Mouse (Mus musculus) left cerebral cortex, postnatal 4 days (tissue): Measurements from ENCODE around the gene Zfhx3. TPM values are rescaled to one million over a fixed set of nuclear protein-coding genes. Genes with fewer than 3 reads are reported as not detected.
"Not testable (repeated sequence)": the region's sequence is repeated elsewhere in the genome, so short reads cannot be mapped to it uniquely, and the experiment has no call there.

Experiments used
- DNase-seq: peaks from one replicate; pipeline ENCODE4 v3.0.0-alpha.2; 2022
- intact Hi-C: fragments of 180-260 bp; cut with DNase I; formaldehyde crosslinking; loops from one replicate; pipeline ENCODE4 v1.15.1; 2025
- total RNA-seq, 2 experiments: library from RNA; stranded (reverse); gene quantifications; 2 replicates each; pipeline ENCODE4 v1.2.3; 2021

The Zfhx3 gene
- 1 to 10 TPM; 5.0 to 5.7 TPM for total RNA-seq

DNA sequence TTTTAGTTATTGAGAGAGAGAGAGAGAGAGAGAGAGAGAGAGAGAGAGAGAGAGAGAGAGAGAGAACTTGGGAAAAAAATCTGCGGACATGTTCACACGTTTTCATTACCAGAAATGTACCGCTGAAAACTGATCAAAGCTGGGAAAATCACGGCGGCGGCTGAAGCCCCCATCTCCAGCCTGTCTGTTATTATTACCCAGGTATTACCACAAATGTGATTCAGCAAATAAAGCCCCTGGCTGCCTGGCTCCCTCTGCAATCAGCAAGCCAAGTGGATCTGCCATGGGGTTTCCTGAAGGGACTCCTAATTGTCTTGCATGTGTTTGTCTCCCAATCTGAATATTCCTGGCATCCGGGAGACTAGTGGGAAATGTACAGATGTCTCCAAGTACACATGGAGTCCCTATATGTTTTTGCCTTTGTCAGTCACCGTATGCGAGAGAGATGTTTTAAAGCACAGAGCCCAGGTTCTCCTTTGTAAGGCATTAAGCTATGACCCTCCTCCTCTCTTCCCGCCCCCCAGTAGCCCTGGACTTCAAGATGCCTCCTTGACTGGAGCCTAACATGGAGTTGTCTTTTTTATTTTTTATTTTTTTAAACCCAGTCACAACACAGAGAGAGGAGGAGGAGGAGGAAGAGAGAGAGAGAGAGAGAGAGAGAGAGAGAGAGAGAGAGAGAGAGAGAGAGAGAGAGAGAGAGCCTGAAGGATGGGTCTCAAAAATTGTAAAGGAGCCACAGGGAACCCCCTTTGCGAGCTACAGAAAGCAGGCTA, at the start of gene Zfhx3:
TSS of gene Zfhx3 (plus strand) at position 723 of the 773 bp plus-strand sequence.
- DNase-seq, result no peak
- intact Hi-C loops, result loop anchor here (10.0 kb wide), 1 partner anchor 763 kb away; no protein-coding TSS in a partner anchor

- DNase-seq, result no peak
- intact Hi-C loops, result no loop called here
Measured at GRCm38 (mm10) chr8:107918984-107919383, 23.5 kb upstream of the Zfhx3 start.

DNA sequence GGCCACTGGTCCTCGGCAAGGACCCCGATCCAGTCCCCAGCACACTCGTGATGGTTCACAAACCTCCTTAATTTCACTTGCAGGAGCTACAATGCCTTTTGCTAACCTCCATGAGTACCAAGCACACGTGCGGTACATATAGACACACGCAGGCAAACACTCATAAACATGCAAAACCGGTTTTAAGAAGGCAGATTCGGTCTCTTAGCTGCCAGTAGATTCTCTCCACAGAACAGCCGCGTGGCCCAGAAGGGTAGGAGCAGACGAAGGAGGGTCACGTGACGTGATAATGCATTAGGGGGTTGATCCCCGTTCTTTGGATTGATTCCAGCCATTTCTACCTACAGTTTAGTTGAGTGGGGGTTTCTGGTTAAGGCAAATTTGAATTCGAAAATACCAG, 16.3 kb upstream of the Zfhx3 start:
- DNase-seq, result no peak
- intact Hi-C loops, result no loop called here

GRCm38 (mm10) chr8:107936725-107937124, 5.7 kb upstream of the Zfhx3 start:
- DNase-seq, result no peak
- intact Hi-C loops, result no loop called here

- DNase-seq, intact Hi-C loops: not testable (repeated sequence)
Measured at GRCm38 (mm10) chr8:107938231-107938630, 4.2 kb upstream of the Zfhx3 start.

DNA sequence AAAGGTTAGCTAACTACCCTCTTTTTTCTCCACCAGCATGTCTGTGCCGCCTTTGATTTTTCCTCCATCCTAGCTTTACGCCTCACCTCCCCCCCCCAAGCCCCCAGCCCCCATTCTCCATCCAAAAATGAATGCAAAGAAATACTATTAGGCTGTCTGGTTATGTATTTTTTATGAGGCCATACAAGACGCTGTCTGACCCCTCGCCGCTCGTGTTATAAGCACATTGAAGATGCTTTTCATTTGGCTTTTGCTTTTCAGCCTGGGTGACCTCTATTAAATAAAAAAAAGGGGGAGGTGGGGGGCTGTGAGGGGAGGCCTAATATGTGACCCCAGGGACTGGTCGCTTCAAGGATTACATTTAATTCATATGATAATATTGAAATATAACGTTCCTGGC, 2.3 kb upstream of the Zfhx3 start:
- intact Hi-C loops, result loop anchor here (10.0 kb wide), 1 partner anchor 765 kb away; no protein-coding TSS in a partner anchor
- DNase-seq, result no peak

GRCm38 (mm10) chr8:107942752-107943510, 487 bp downstream of the Zfhx3 start:
- intact Hi-C loops, result loop anchor here (10.0 kb wide), 1 partner anchor 762 kb away; no protein-coding TSS in a partner anchor

GRCm38 (mm10) chr8:107943550-107944348, 1.3 kb downstream of the Zfhx3 start:
- no peak for DNase-seq
- intact Hi-C loops, result loop anchor here (10.0 kb wide), 1 partner anchor 761 kb away; no protein-coding TSS in a partner anchor

More at GRCm38 (mm10) chr8:107942752-107943510, 487 bp downstream of the Zfhx3 start:
- DNase-seq, result no peak

DNA sequence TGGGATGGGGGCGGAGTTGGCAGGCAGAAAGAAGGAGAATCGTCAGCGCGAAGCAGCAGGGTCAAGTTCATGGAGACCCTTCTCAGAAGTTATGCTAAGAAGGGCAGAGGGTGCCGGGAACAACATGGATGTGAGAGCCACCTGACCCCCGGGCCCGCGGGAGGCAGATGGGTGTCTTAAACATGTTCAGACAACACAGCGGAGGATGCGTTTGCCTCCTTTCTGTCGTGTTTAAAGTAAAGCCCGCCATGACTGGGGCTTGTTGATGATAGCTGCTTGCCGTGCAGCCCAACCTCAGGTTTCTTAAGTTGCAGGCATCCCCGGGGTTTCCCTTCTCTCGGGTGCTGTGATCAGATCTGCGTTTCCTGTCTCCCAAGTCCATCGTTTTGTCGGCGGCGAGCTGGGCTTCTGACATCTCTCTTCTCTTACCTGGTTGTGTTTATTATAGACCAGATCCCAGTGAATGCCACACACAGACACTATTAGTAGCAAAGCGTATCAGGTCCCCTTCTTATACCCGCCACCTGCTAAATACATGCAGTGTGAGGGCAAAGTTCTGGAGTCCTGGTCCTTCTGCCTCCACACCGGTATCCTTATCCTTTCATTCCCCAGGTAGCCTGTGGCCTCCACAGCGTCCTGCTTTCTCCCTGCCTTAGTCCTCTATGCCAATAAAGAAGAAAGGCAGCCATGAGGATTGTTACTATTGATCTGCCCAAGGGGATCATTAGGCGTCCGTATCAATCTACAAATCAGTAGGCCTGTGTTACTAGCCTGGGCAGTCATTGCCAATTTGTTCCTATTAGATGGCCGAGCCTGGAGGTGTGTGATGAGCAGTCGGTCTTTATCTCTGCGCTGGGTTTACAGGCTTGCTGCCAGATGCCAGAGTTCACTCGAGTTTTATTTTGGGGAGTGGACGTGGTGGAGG, 2.5 kb downstream of the Zfhx3 start:
- intact Hi-C loops, result loop anchor here (5.0 to 10.0 kb wide), 2 partner anchors 128 to 760 kb away; no protein-coding TSS in a partner anchor
- no peak for DNase-seq

- intact Hi-C loops, result loop anchor here (5.0 to 10.0 kb wide), 2 partner anchors 130 to 758 kb away; no protein-coding TSS in a partner anchor
- no peak for DNase-seq
Measured at GRCm38 (mm10) chr8:107946888-107947287, 4.4 kb downstream of the Zfhx3 start.

- peak; percentile 27 for DNase-seq
- intact Hi-C loops, result no loop called here
Measured at GRCm38 (mm10) chr8:107955887-107956286, 13.4 kb downstream of the Zfhx3 start.

- intact Hi-C loops, result no loop called here
- DNase-seq, result no peak
Measured at GRCm38 (mm10) chr8:107957566-107957965, 15.1 kb downstream of the Zfhx3 start.

DNA sequence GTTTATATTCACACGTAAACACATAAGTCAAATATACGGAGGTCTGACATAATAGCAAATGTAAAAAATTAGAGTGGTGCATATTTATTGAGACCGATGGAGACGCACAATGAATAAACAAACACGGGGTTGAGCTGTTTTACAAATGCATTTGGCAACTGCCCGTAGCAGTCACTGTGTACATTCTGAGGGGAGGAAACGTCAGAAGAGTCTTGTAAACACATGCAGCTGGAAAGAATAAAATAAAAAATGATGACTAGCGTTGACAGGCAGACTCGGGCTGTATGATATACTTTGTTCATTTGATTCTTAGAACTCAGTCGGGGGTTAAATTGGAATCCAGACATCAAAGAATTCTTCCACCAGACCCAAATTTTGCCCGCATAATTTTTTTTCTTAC, 18.0 kb downstream of the Zfhx3 start:
- intact Hi-C loops, result no loop called here
- DNase-seq, result no peak

GRCm38 (mm10) chr8:107960878-107961277, 18.4 kb downstream of the Zfhx3 start:
- DNase-seq, result no peak
- intact Hi-C loops, result no loop called here

DNA sequence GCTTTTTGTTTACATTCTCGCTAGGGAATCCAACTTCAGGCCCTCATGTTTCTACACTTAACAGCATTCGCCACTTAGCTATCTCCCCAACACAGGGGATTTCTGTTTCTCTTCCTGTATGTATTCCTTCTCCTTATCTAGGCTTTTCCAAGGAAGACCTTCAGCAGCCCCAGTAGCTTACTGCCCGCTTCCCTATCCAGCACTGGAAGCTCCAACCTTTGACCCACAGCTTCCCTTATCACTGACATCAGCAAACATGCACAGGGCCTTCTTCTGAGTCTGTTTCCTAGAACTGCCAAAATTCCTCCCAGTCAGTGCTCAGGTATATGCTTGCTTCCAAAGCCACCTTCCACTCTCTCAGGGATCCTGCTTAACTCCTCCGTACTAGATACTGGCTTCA, 29.8 kb downstream of the Zfhx3 start:
- no peak for DNase-seq
- intact Hi-C loops, result no loop called here

DNA sequence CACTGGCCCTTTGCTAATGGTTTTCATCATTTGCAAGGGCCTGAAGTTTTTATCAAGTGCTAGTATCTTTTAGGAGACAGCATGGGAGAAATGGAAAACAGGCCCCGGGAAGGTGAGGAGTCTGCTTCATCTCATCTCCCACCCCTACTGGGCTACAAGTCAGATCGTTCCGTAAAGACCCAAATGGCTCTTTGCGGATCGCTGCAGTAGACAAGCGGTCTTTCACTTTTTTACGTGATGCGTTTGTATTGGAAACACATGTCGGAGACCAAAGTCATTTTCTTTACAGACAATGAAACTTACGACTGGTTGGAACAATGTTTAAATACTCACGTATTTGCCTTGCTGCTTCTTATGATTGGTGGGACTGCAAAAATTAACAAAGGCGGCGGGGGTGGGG, 32.0 kb downstream of the Zfhx3 start:
- no peak for DNase-seq
- intact Hi-C loops, result no loop called here

DNA sequence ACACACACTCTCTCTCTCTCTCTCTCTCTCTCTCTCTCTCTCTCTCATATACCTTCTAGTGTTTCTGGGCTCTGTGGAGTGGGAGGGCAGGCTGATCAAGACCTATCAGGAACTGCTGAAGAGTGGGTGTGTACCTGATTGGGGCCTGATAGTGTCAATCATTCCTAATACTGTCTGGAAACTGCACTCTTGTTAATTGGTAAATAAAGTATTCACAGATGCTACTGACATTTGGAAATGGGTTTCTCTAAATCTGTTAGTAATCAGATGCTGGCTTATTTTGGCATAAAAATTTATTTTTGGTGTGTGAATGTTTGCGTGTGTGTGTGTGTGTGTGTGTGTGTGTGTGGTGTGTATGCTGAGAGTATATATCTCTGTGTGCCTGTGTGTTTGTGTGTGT, 35.8 kb downstream of the Zfhx3 start:
- DNase-seq, result no peak
- intact Hi-C loops, result no loop called here

- intact Hi-C loops, result no loop called here
- DNase-seq, result peak; percentile 34
Measured at GRCm38 (mm10) chr8:107980618-107981017, 38.2 kb downstream of the Zfhx3 start.

DNA sequence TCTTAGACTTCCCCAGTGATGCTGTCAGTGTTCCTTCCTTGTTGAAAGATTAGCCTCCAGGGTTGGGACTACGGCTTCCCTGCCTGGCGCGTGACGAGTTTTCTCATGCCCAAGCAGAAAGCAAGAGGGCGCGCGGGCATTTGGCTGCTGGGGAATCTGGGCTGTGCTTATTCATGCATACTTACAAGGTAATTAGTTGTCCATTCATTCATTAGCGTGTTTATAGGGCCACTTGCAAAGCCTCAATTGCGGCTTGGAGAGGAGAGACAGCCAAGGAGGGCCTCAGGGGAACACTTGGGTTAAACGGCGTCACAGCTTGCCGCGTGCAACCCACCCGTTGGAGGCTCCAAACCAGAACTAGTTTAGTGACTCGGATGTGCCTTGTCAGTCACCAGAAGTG, 44.2 kb downstream of the Zfhx3 start:
- DNase-seq, result peak; percentile 70
- intact Hi-C loops, result no loop called here

GRCm38 (mm10) chr8:107998874-107999273, 56.4 kb downstream of the Zfhx3 start:
- DNase-seq, result no peak
- intact Hi-C loops, result no loop called here
